Mouse (Mus musculus) midbrain, embryonic 14.5 days (tissue): ENCODE measurements around the gene Cc2d1b. TPM values are rescaled to one million over a fixed set of nuclear protein-coding genes. Genes with fewer than 3 reads are reported as not detected.

Experiments
- ATAC-seq: fragments of 200-750 bp; cut with Nextera tagmentation; 2 replicates; pipeline ENCODE4 v1.8.0; 2017; ENCODE audit warnings: moderate number of reproducible peaks, moderate library complexity; ENCODE audit not compliant: low FRiP score, low TSS enrichment
- DNase-seq: peaks from one replicate; pipeline ENCODE4 v3.0.0-alpha.2; 2015
- H3K27ac ChIP-seq: fragments of 300-500 bp; sonication (generic); replicated peaks from 2 replicates; pipeline ENCODE4 v1.5.1; 2014; ENCODE audit warnings: mild to moderate bottlenecking, low read depth, low read length, moderate library complexity
- H3K27me3 ChIP-seq: fragments of 300-500 bp; sonication (generic); 2 replicates; pipeline ENCODE4 v1.6.1; 2014; ENCODE audit warnings: low read length, control low read depth, mixed read lengths; ENCODE audit not compliant: control insufficient read depth, insufficient read depth
- H3K36me3 ChIP-seq: fragments of 300-500 bp; sonication (generic); 2 replicates; pipeline ENCODE4 v1.6.1; 2014; ENCODE audit warnings: low read length, control low read depth; ENCODE audit not compliant: control insufficient read depth, insufficient read depth
- H3K4me1 ChIP-seq: fragments of 300-500 bp; sonication (generic); 2 replicates; pipeline ENCODE4 v1.6.1; 2014; ENCODE audit warnings: mild to moderate bottlenecking, antibody characterized with exemption, low read length, control low read depth; ENCODE audit not compliant: control insufficient read depth, insufficient read depth
- H3K4me2 ChIP-seq: fragments of 300-500 bp; sonication (generic); 2 replicates; pipeline ENCODE4 v1.6.1; 2014; ENCODE audit warnings: mild to moderate bottlenecking, low read length, moderate library complexity
- H3K4me3 ChIP-seq: fragments of 300-500 bp; sonication (generic); replicated peaks from 2 replicates; pipeline ENCODE4 v1.5.1; 2014; ENCODE audit warnings: low read depth, low read length
- H3K9ac ChIP-seq: fragments of 300-500 bp; sonication (generic); replicated peaks from 2 replicates; pipeline ENCODE4 v1.6.1; 2014; ENCODE audit warnings: mild to moderate bottlenecking, low read length, moderate library complexity
- H3K9me3 ChIP-seq: fragments of 300-500 bp; sonication (generic); 2 replicates; pipeline ENCODE4 v1.6.1; 2016; ENCODE audit warnings: low read length, control low read depth, mixed read lengths; ENCODE audit not compliant: control insufficient read depth
- WGBS: fragments of 180-500 bp; shearing (Covaris S2); extraction: QIAGEN DNeasy Blood & Tissue Kit; methylation state at CpG from one replicate; pipeline ENCODE4 v1.1.7; 2014; 5-methylcytosine and 5-hydroxymethylcytosine counted together
- polyA plus RNA-seq: library from polyadenylated mRNA; unstranded; fragments of >200 nt; fragmentation: Nextera tagmentation; extraction: Ambion mirVana; gene quantifications from 2 replicates; pipeline ENCODE4 v1.2.1, GENCODE M21; 2014

The Cc2d1b gene
- polyA plus RNA-seq, 1 experiment from 2014 or later = 25.3 TPM

DNA sequence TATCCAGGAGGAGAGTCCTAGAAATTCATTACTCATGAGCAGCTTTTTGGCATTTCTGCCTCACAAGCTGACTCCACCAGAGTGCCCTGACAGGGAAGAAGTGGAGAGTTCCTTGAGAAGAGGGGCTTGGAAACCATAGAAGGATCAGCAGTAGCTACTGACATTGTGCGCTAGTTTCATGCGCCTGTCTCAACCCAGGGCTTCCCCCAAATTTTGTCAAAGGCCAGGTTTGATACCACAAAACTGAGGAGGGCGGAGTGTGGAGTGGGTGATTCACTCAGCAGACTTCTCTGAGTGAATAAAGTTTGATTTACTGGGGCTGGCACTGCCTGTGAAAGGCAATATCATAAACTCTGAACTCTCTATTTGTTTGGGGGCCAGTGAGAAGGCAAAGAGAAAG is 11.1 kb upstream of the Cc2d1b start:
- ATAC-seq (no peak), DNase-seq (no peak)
- Histone ChIP-seq H3K9me3 (no peaks in the 10 kb centered on the region), H3K9ac (no peak overlapping the region), H3K4me1 (no peaks in the 10 kb centered on the region), H3K27me3 (no peaks in the 10 kb centered on the region), H3K4me3 (no peak overlapping the region), H3K4me2 (no peak overlapping the region), H3K27ac (no peak overlapping the region), H3K36me3 (peaks cover 16% of the 10 kb centered on the region; the same call in 1 of the 2 replicates)
- WGBS = 94% methylated on average over 3 of the region's 3 CpGs

DNA sequence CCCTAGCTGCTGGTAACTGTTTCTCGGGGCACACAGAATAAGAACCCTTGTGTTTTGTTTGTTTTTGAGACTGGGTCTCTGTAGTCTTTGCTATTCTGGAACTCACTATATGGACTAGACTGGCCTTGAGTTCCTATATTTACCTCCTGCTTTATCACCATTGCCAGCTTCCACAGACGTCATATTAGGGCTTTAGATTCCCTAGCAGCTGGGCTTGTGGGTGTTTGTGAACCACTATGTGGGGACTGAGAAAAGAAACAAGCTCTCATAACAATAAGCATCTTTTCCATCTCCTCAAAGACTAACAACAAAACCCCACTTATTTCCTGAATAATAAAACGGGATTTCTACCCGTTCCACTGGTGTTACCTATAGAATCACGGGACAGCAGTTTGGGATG is 8.8 kb upstream of the Cc2d1b start:
- Histone ChIP-seq H3K9ac (no peak overlapping the region), H3K4me3 (no peak overlapping the region), H3K9me3 (no peaks in the 10 kb centered on the region), H3K27ac (no peak overlapping the region), H3K4me1 (no peaks in the 10 kb centered on the region), H3K4me2 (no peak overlapping the region), H3K36me3 (no peaks in the 10 kb centered on the region), H3K27me3 (no peaks in the 10 kb centered on the region)
- DNase-seq (no peak), ATAC-seq (no peak)
- WGBS = 96% methylated on average over 5 of the region's 5 CpGs

DNA sequence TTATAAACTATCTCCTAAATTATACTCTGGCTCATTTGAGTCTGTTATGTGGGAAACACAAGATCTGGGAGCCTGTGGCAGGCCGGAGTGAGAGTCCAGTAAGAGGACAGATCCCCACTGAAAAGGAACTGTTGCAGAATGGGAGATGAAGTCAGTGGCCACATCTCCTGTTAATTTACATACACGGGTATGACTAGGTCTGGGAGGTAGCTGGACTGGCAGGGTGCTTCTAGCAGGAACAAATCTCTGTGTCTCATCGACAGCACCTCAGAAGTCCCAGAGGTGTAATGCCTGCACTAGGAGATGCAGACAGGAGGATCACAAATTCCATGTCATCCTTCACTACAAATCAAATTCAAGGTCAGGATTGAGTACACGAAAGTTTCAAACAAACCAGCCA is 1.2 kb upstream of the Cc2d1b start:
- Histone ChIP-seq H3K9ac (peak overlapping the region; percentile 89), H3K27me3 (no peaks in the 10 kb centered on the region), H3K27ac (peak overlapping the region; percentile 89; the same call in 1 of the 2 replicates), H3K4me1 (peaks cover 12% of the 10 kb centered on the region), H3K9me3 (no peaks in the 10 kb centered on the region), H3K36me3 (no peaks in the 10 kb centered on the region), H3K4me3 (peak overlapping the region; percentile 80), H3K4me2 (peak overlapping the region; percentile 83)
- no peak for DNase-seq
- WGBS = 71% methylated on average over 4 of the region's 4 CpGs
- no peak for ATAC-seq

DNA sequence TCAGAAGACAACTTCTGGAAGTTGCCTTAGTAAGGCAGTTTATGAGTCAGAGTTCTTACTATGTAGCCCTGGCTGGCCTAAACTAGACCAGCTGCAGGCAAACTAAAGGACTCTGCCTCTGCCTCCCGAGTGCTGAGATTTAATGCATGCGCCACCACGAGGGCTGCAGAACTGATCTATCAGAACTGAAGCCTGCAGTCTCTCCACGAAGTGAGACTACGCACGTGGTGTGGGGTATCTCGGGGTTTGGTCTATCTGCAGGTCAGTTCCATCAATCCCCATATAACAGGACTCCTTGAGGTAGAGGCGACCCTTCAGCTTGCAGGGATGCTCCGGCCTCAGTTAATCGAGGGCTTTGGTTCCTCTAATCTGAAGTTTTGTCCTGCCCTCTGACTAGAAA is 575 bp upstream of the Cc2d1b start:
- under 1% methylated on average over 10 of the region's 10 CpGs for WGBS
- Histone ChIP-seq H3K4me1 (peaks cover 12% of the 10 kb centered on the region), H3K9ac (peak overlapping the region; percentile 89), H3K27ac (peak overlapping the region; percentile 89), H3K4me2 (peak overlapping the region; percentile 83), H3K36me3 (no peaks in the 10 kb centered on the region), H3K27me3 (no peaks in the 10 kb centered on the region), H3K4me3 (peak overlapping the region; percentile 80), H3K9me3 (no peaks in the 10 kb centered on the region)
- DNase-seq (peak; percentile 67), ATAC-seq (peak; percentile 53)

DNA sequence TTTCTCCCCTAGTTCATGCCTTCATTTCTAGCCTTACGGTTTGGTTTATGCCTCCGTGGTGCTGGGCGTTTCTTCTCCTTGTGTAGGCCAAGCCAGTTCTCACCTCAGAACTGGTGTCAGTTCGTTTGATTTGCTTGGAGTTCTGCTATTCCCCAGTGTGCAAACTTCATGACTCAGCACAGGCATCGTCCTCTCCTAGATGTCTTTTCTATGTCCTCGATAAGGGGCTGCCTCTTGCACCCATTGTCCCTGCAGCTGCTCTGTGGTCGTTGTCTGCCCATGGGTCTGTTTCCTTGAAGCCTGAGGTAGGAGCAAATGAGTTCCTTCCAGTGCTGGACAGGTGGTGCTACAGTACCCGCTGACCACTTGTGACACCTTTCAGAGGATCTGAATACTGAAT is 796 bp downstream of the Cc2d1b start:
- DNase-seq = no peak
- ATAC-seq = no peak

DNA sequence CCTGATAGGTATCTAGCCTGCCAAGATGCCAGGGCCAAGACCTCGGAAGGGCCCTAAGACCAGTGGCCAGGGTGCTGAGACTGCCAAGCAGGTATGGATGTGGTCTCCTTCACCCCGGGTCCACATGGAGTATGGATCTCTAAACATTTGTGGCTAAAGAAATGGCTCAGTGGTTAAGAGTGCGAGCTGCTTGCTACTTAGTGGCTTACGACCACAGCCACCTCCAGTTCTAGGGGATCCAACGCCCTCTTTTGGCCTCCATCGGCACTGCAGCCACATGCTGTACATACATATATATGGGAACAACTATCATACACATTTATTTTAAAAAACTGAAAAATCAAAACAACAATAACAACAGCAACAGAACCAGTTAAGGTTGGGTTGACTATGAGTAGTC is 1.8 kb downstream of the Cc2d1b start:
- Histone ChIP-seq H3K9ac (no peak overlapping the region), H3K27me3 (no peaks in the 10 kb centered on the region), H3K4me3 (no peak overlapping the region), H3K36me3 (peaks cover 22% of the 10 kb centered on the region), H3K9me3 (no peaks in the 10 kb centered on the region), H3K4me1 (peaks cover 12% of the 10 kb centered on the region), H3K4me2 (no peak overlapping the region), H3K27ac (no peak overlapping the region)
- DNase-seq (no peak), ATAC-seq (no peak)
- WGBS = 97% methylated on average over 6 of the region's 6 CpGs

More for the DNA sequence above, 796 bp downstream of the Cc2d1b start:
- peak overlapping the region; percentile 83 for H3K4me2 ChIP-seq
- H3K4me1 ChIP-seq = peaks cover 12% of the 10 kb centered on the region
- peak overlapping the region; percentile 89 for H3K9ac ChIP-seq
- peak overlapping the region; percentile 89 for H3K27ac ChIP-seq
- H3K36me3 ChIP-seq = peaks cover 13% of the 10 kb centered on the region
- no peaks in the 10 kb centered on the region for H3K9me3 ChIP-seq
- no peaks in the 10 kb centered on the region for H3K27me3 ChIP-seq
- peak overlapping the region; percentile 80 for H3K4me3 ChIP-seq
- WGBS = 19% methylated on average over 8 of the region's 8 CpGs

DNA sequence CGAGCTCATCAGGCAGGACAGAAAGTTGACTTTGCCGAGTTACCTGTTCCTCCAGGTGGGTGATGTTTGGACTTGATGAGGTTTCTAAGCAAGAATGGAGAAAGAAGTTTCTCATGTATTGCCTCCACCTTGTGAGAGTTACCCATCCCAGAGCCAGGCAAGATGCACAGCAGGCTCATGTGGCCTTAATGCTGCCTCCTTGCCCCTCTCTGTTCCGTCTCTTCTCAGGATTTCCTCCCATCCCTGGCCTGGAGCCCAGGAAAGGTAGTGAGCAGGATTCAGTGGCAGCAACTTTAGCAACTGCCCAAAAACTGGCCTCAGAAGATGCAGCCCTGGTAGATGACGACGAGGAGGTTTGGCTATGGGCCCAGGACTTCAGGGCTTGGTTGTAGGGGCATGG is 7.3 kb downstream of the Cc2d1b start:
- no peak overlapping the region for H3K4me3 ChIP-seq
- H3K27ac ChIP-seq = no peak overlapping the region
- no peaks in the 10 kb centered on the region for H3K27me3 ChIP-seq
- no peaks in the 10 kb centered on the region for H3K9me3 ChIP-seq
- no peaks in the 10 kb centered on the region for H3K4me1 ChIP-seq
- no peak overlapping the region for H3K9ac ChIP-seq
- H3K36me3 ChIP-seq = peaks cover 76% of the 10 kb centered on the region
- no peak for ATAC-seq
- no peak overlapping the region for H3K4me2 ChIP-seq
- DNase-seq = no peak
- WGBS = 91% methylated on average over 5 of the region's 5 CpGs

DNA sequence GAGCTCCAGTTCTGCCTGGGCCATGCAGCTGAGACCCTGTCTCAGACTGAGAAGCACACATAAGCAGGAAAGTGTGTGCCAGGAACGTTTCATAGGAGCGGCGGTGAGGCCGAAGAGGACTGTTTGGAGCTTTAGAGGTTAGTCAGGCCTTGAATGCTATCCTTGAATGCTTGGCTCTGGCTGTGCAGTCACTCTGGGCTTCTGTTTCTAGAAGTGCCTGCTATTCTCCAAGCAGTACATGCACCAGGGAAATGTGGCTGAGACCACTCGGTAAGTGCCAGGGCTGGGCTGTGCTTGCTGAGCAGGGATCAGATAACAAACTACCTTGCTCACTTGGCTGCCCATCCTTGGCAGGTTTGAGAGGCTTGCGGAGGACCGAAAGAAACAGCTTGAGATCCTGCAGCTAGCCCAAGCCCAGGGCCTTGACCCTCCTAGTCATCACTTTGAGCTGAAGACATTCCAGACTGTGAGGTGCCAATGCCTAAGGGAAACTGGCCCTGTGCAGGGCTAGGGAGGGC is 9.7 kb downstream of the Cc2d1b start:
- no peaks in the 10 kb centered on the region for H3K9me3 ChIP-seq
- ATAC-seq = no peak
- H3K9ac ChIP-seq = no peak overlapping the region
- H3K27me3 ChIP-seq = no peaks in the 10 kb centered on the region
- H3K4me3 ChIP-seq = no peak overlapping the region
- no peak overlapping the region for H3K4me2 ChIP-seq
- H3K36me3 ChIP-seq = peaks cover 92% of the 10 kb centered on the region
- no peaks in the 10 kb centered on the region for H3K4me1 ChIP-seq
- 93% methylated on average over 7 of the region's 7 CpGs for WGBS
- DNase-seq = no peak
- H3K27ac ChIP-seq = no peak overlapping the region

DNA sequence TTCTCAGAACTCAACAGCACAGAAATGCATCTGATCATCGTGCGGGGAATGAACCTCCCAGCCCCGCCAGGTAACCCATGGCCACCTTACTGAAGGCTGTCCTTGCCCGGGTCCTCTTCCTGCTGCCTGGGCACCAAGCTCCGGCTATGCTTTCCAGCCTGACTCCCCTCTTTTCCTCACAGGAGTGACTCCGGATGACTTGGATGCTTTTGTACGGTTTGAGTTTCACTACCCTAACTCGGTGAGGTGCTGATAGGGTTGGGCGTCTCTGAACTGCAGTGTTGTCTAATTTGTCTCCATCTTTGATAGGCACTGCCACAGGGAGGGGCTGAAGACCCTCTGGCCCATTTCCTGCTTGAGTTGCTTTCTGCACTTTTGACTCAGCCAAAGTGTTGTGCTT is 10.4 kb downstream of the Cc2d1b start:
- 97% methylated on average over 9 of the region's 9 CpGs for WGBS
- Histone ChIP-seq H3K27me3 (no peaks in the 10 kb centered on the region), H3K4me1 (no peaks in the 10 kb centered on the region), H3K27ac (no peak overlapping the region), H3K9me3 (no peaks in the 10 kb centered on the region), H3K4me2 (no peak overlapping the region), H3K36me3 (peaks cover 86% of the 10 kb centered on the region), H3K4me3 (no peak overlapping the region), H3K9ac (no peak overlapping the region)
- ATAC-seq = no peak
- no peak for DNase-seq
